Mouse (Mus musculus) CH12.LX (cell line): ENCODE measurements around the gene Zswim4. TPM values are rescaled to one million over a fixed set of nuclear protein-coding genes. Genes with fewer than 3 reads are reported as not detected.
A peak's percentile ranks its signal among the peaks of the same experiment; 100 is the strongest.

Experiments used
- DNase-seq: peaks from one replicate; pipeline ENCODE4 v3.0.0-alpha.2; 2013; ENCODE audit errors: extremely low read depth
- H3K27ac ChIP-seq: 2 replicates; pipeline ENCODE4 v1.5.1; 2012; ENCODE audit warnings: low read depth, mild to moderate bottlenecking, control low read depth, moderate library complexity; ENCODE audit not compliant: insufficient read depth
- H3K27me3 ChIP-seq: replicated peaks from 2 replicates; pipeline ENCODE3; 2012; ENCODE audit warnings: inconsistent platforms
- H3K36me3 ChIP-seq, 2 experiments: replicated peaks in 1 of 2; 2 replicates each; pipeline versions ENCODE3 to v1.6.1; 2012; ENCODE audit warnings: inconsistent platforms in 1 of 2, low read length in 1 of 2, mild to moderate bottlenecking in 1 of 2, mixed read lengths in 1 of 2, moderate library complexity in 1 of 2; ENCODE audit not compliant: control insufficient read depth in 1 of 2, insufficient read depth in 1 of 2
- H3K4me1 ChIP-seq, 2 experiments: 2 replicates each; pipeline ENCODE4 v1.6.1; 2012; ENCODE audit warnings: inconsistent platforms in 1 of 2, moderate library complexity in 1 of 2; ENCODE audit not compliant: insufficient read depth in 2 of 2, control insufficient read depth in 1 of 2
- H3K4me2 ChIP-seq: 2 replicates; pipeline ENCODE4 v1.6.1; 2012; ENCODE audit warnings: low read depth, mild to moderate bottlenecking, control low read depth; ENCODE audit not compliant: poor library complexity, insufficient read depth, severe bottlenecking
- H3K4me3 ChIP-seq, 3 experiments: fragments of 150-350 bp in 1 of 3; sonication (generic) in 1 of 3; replicated peaks in 1 of 3; 2 replicates each; pipeline versions ENCODE3 to v1.5.1; 2011 to 2012; ENCODE audit warnings: low read depth in 2 of 3, low read length in 2 of 3, mild to moderate bottlenecking in 2 of 3, moderate library complexity in 2 of 3, control low read depth in 1 of 3, improper control_type of control experiment in 1 of 3, inconsistent platforms in 1 of 3, mixed read lengths in 1 of 3; ENCODE audit not compliant: poor library complexity in 1 of 3
- H3K79me2 ChIP-seq: replicated peaks from 2 replicates; pipeline ENCODE4 v1.6.1; 2012; ENCODE audit warnings: mild to moderate bottlenecking, moderate library complexity; ENCODE audit not compliant: control insufficient read depth, poor library complexity, insufficient read depth, severe bottlenecking; ENCODE audit errors: extremely low read depth
- H3K9ac ChIP-seq: 2 replicates; pipeline ENCODE4 v1.6.1; 2012; ENCODE audit warnings: low read depth, mild to moderate bottlenecking, control low read depth, moderate library complexity; ENCODE audit not compliant: insufficient read depth
- H3K9me3 ChIP-seq: replicated peaks from 2 replicates; pipeline ENCODE3; 2012; ENCODE audit warnings: low read length, inconsistent platforms, mixed read lengths
- CHD1 ChIP-seq: IDR thresholded peaks from 2 replicates; pipeline ENCODE4 v1.6.1; 2012; ENCODE audit warnings: low read depth, low read length, improper control_type of control experiment, inconsistent platforms
- CHD2 ChIP-seq: IDR thresholded peaks from 2 replicates; pipeline ENCODE4 v1.6.1; 2011; ENCODE audit warnings: low read length, improper control_type of control experiment
- E2F4 ChIP-seq: IDR thresholded peaks from 2 replicates; pipeline ENCODE4 v1.6.1; 2011; ENCODE audit warnings: low read depth, low read length, improper control_type of control experiment; ENCODE audit not compliant: insufficient replicate concordance
- ELF1 ChIP-seq: IDR thresholded peaks from 2 replicates; pipeline ENCODE4 v1.6.1; 2014; ENCODE audit warnings: low read depth, mild to moderate bottlenecking, inconsistent platforms, low read length, improper control_type of control experiment
- EP300 ChIP-seq: IDR thresholded peaks from 2 replicates; pipeline ENCODE4 v1.6.1; 2011; ENCODE audit warnings: low read length, improper control_type of control experiment
- GABPA ChIP-seq: IDR thresholded peaks from 2 replicates; pipeline ENCODE4 v1.6.1; 2012; ENCODE audit warnings: low read depth, low read length, improper control_type of control experiment, inconsistent platforms; ENCODE audit not compliant: insufficient replicate concordance
- HCFC1 ChIP-seq: IDR thresholded peaks from 2 replicates; pipeline ENCODE4 v1.6.1; 2012; ENCODE audit warnings: low read depth, mild to moderate bottlenecking, inconsistent platforms, low read length, improper control_type of control experiment
- IRF4 ChIP-seq: IDR thresholded peaks from 2 replicates; pipeline ENCODE4 v1.6.1; 2014; ENCODE audit warnings: low read depth, mild to moderate bottlenecking, inconsistent platforms, low read length, improper control_type of control experiment
- JUN ChIP-seq: IDR thresholded peaks from 2 replicates; pipeline ENCODE4 v1.6.1; 2011; ENCODE audit warnings: low read depth, mild to moderate bottlenecking, low read length, improper control_type of control experiment, moderate library complexity; ENCODE audit not compliant: insufficient read depth
- JUND ChIP-seq: conservative IDR thresholded peaks from 2 replicates; pipeline ENCODE4 v1.6.1; 2011; ENCODE audit warnings: low read depth, low read length, improper control_type of control experiment
- KAT2A ChIP-seq: IDR thresholded peaks from 2 replicates; pipeline ENCODE4 v1.6.1; 2012; ENCODE audit warnings: low read length, improper control_type of control experiment, inconsistent platforms; ENCODE audit not compliant: insufficient replicate concordance
- MAZ ChIP-seq: IDR thresholded peaks from 2 replicates; pipeline ENCODE4 v1.6.1; 2012; ENCODE audit warnings: low read depth, mild to moderate bottlenecking, inconsistent platforms, low read length, improper control_type of control experiment, moderate library complexity
- MXI1 ChIP-seq: IDR thresholded peaks from 2 replicates; pipeline ENCODE4 v1.6.1; 2011; ENCODE audit warnings: mild to moderate bottlenecking, low read depth, low read length, improper control_type of control experiment
- MYC ChIP-seq: IDR thresholded peaks from 2 replicates; pipeline ENCODE4 v1.6.1; 2011; ENCODE audit warnings: low read depth, mild to moderate bottlenecking, improper control_type of control experiment, low read length
- POLR2AphosphoS2 ChIP-seq: IDR thresholded peaks from 2 replicates; pipeline ENCODE4 v1.6.1; 2011; ENCODE audit warnings: low read depth, low read length, improper control_type of control experiment
- RAD21 ChIP-seq: IDR thresholded peaks from 2 replicates; pipeline ENCODE4 v1.6.1; 2011; ENCODE audit warnings: low read depth, mild to moderate bottlenecking, low read length, improper control_type of control experiment, moderate library complexity
- SIN3A ChIP-seq: IDR thresholded peaks from 2 replicates; pipeline ENCODE4 v1.6.1; 2012; ENCODE audit warnings: low read length, improper control_type of control experiment, inconsistent platforms
- SMC3 ChIP-seq: IDR thresholded peaks from 2 replicates; pipeline ENCODE4 v1.6.1; 2011; ENCODE audit warnings: low read depth, low read length, improper control_type of control experiment
- TCF12 ChIP-seq: IDR thresholded peaks from 2 replicates; pipeline ENCODE4 v1.6.1; 2014; ENCODE audit warnings: low read depth, mild to moderate bottlenecking, inconsistent platforms, low read length, improper control_type of control experiment
- UBTF ChIP-seq: IDR thresholded peaks from 2 replicates; pipeline ENCODE4 v1.6.1; 2012; ENCODE audit warnings: low read depth, mild to moderate bottlenecking, inconsistent platforms, low read length, improper control_type of control experiment, moderate library complexity
- USF1 ChIP-seq: IDR thresholded peaks from 2 replicates; pipeline ENCODE4 v1.6.1; 2014; ENCODE audit warnings: low read depth, mild to moderate bottlenecking, inconsistent platforms, low read length, improper control_type of control experiment
- USF2 ChIP-seq: conservative IDR thresholded peaks from 2 replicates; pipeline ENCODE4 v1.6.1; 2011; ENCODE audit warnings: low read depth, low read length, improper control_type of control experiment
- ZC3H11A ChIP-seq: IDR thresholded peaks from 2 replicates; pipeline ENCODE4 v1.6.1; 2012; ENCODE audit warnings: low read depth, mild to moderate bottlenecking, inconsistent platforms, low read length, improper control_type of control experiment
- ZNF384 ChIP-seq: IDR thresholded peaks from 2 replicates; pipeline ENCODE4 v1.6.1; 2012; ENCODE audit warnings: low read depth, low read length, improper control_type of control experiment, inconsistent platforms
- dilution Hi-C: fragments of 300-500 bp; cut with MboI; formaldehyde crosslinking; loops from 2 replicates; pipeline ENCODE4 v1.14.3; 2020; ENCODE audit warnings: low sequenced_read_pairs; ENCODE audit not compliant: extremely low pct_unique_long_range_greater_than_20kb, extremely low pct_ligation_motif_present
- in situ Hi-C: fragments of 300-500 bp; cut with MboI; formaldehyde crosslinking; loops from 3 replicates; pipeline ENCODE4 v1.14.3; 2019; ENCODE audit warnings: low sequenced_read_pairs, low pct_ligation_motif_present, low pct_unique_long_range_greater_than_20kb, mixed read lengths
- polyA plus RNA-seq: library from polyadenylated mRNA; unstranded; fragments of >175 nt; gene quantifications from 2 replicates; pipeline ENCODE4 v1.2.1, GENCODE M21; 2012; ENCODE audit warnings: low read depth; ENCODE audit not compliant: insufficient read length
- total RNA-seq, 2 experiments: library from RNA; depleted of rRNA; stranded (reverse); fragments of 300-350 nt in 1 of 2; fragments of >200 nt in 1 of 2; gene quantifications; 2 replicates each; pipeline ENCODE4 v1.2.3; 2012 to 2014

Zswim4 gene
- total and polyA plus RNA-seq, 3 experiments: 4.9 to 9.7 (median 9.1) TPM

GRCm38 (mm10) chr8:84256822-84257610 lies 20.2 kb upstream of the Zswim4 start, which contains the start of gene Mri1 (continued):
- TF ChIP-seq MYC (peak; percentile 96), USF1 (no peak), ZC3H11A (no peak), TCF12 (peak; percentile 64), E2F4 (no peak), GABPA (no peak), CHD2 (no peak), POLR2AphosphoS2 (peak; percentile 73; the same call in 1 of the 2 replicates), USF2 (no peak), RAD21 (no peak), EP300 (no peak), UBTF (peak; percentile 60; the same call in 1 of the 2 replicates), MAZ (no peak), IRF4 (peak; percentile 17; the same call in 1 of the 2 replicates), KAT2A (0 out of 2 replicates have a peak, but pooled peaks have one; percentile 55), HCFC1 (peak; percentile 51), CHD1 (peak; percentile 85; the same call in 1 of the 2 replicates), JUN (no peak), JUND (no peak), MXI1 (peak; percentile 96)

DNA sequence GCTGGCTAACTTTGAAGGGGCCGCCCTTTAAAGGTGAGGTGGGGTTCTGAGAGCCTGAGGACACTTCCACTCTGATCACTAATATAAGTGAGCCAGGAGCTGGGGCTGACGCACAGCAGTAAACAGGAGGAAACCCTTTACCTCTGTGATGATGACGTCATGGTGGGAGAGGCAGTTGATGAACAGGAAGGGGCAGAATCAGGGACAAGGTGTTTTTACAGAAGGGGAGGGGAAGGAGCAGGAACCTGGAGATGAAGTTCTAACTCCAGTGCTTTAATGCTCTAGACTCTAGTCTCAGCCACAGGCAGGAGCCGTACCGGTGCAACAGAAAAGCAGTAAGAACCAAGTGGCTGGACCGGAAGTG lies 19.6 kb upstream of the Zswim4 start:
- peak overlapping the region; percentile 77 for H3K27ac ChIP-seq

More for the DNA sequence above, 19.6 kb upstream of the Zswim4 start:
- Histone ChIP-seq H3K4me3 (peak overlapping the region; percentile 85 to 95 (median 91)), H3K4me1 (peaks cover 7 to 14% of the 10 kb centered on the region in 2 experiments), H3K79me2 (peaks cover 7% of the 10 kb centered on the region; the same call in 1 of the 2 replicates), H3K4me2 (peak overlapping the region; percentile 46), H3K9me3 (no peaks in the 10 kb centered on the region), H3K27me3 (no peaks in the 10 kb centered on the region), H3K9ac (peak overlapping the region; percentile 74), H3K36me3 (peaks cover 61 to 79% of the 10 kb centered on the region in 2 experiments)
- in situ Hi-C loops: no loop called here
- dilution Hi-C loops: no loop called here
- peak; percentile 75 for DNase-seq
- TF ChIP-seq ZNF384 (no peak), SMC3 (no peak), POLR2AphosphoS2 (no peak), ELF1 (peak; percentile 58; the same call in 1 of the 2 replicates), MAZ (no peak), SIN3A (no peak; the same call in 1 of the 2 replicates), JUND (peak; percentile 77), JUN (peak; percentile 68), EP300 (no peak), UBTF (0 out of 2 replicates have a peak, but pooled peaks have one; percentile 36)
